Mouse (Mus musculus) neural tube, embryonic 14.5 days (tissue): ENCODE data around the gene Stpg2. TPM values are rescaled to one million over a fixed set of nuclear protein-coding genes. Genes with fewer than 3 reads are reported as not detected.
"Not testable (repeated sequence)": the region's sequence is repeated elsewhere in the genome, so short reads cannot be mapped to it uniquely, and the experiment has no call there.

ENCODE experiments used
- ATAC-seq: fragments of 200-750 bp; cut with Nextera tagmentation; 2 replicates; pipeline ENCODE4 v1.8.0; 2017; ENCODE audit warnings: low read depth, mild to moderate bottlenecking, moderate TSS enrichment, moderate library complexity
- H3K27ac ChIP-seq: fragments of 300-500 bp; sonication (generic); 2 replicates; pipeline ENCODE4 v1.5.1; 2014; ENCODE audit warnings: low read depth, mild to moderate bottlenecking, control low read depth, low read length, moderate library complexity, mixed read lengths
- H3K27me3 ChIP-seq: fragments of 300-500 bp; sonication (generic); 2 replicates; pipeline ENCODE4 v1.6.1; 2014; ENCODE audit warnings: low read length; ENCODE audit not compliant: control insufficient read depth, insufficient read depth
- H3K36me3 ChIP-seq: fragments of 300-500 bp; sonication (generic); 2 replicates; pipeline ENCODE4 v1.6.1; 2014; ENCODE audit warnings: low read length, mixed read lengths; ENCODE audit not compliant: control insufficient read depth, insufficient read depth
- H3K4me1 ChIP-seq: fragments of 300-500 bp; sonication (generic); 2 replicates; pipeline ENCODE4 v1.6.1; 2014; ENCODE audit warnings: low read length; ENCODE audit not compliant: control insufficient read depth, insufficient read depth
- H3K4me2 ChIP-seq: fragments of 300-500 bp; sonication (generic); 2 replicates; pipeline ENCODE4 v1.6.1; 2014; ENCODE audit warnings: mild to moderate bottlenecking, low read depth, low read length, control low read depth
- H3K4me3 ChIP-seq: fragments of 300-500 bp; sonication (generic); 2 replicates; pipeline ENCODE4 v1.5.1; 2014; ENCODE audit warnings: low read depth, low read length, control low read depth, mixed read lengths
- H3K9ac ChIP-seq: fragments of 300-500 bp; sonication (generic); replicated peaks from 2 replicates; pipeline ENCODE4 v1.6.1; 2014; ENCODE audit warnings: low read depth, mild to moderate bottlenecking, control low read depth, low read length, mixed read lengths
- H3K9me3 ChIP-seq: fragments of 300-500 bp; sonication (generic); 2 replicates; pipeline ENCODE4 v1.6.1; 2016; ENCODE audit warnings: low read length; ENCODE audit not compliant: control insufficient read depth
- WGBS: fragments of 180-500 bp; shearing (Covaris S2); extraction: QIAGEN DNeasy Blood & Tissue Kit; methylation state at CpG from one replicate; pipeline ENCODE4 v1.1.7; 2014; 5-methylcytosine and 5-hydroxymethylcytosine counted together
- polyA plus RNA-seq: library from polyadenylated mRNA; unstranded; fragments of >200 nt; fragmentation: Nextera tagmentation; extraction: Ambion mirVana; gene quantifications from 2 replicates; pipeline ENCODE4 v1.2.1, GENCODE M21; 2014

The Stpg2 gene
- polyA plus RNA-seq, 1 experiment from 2014 or later = not detected

DNA sequence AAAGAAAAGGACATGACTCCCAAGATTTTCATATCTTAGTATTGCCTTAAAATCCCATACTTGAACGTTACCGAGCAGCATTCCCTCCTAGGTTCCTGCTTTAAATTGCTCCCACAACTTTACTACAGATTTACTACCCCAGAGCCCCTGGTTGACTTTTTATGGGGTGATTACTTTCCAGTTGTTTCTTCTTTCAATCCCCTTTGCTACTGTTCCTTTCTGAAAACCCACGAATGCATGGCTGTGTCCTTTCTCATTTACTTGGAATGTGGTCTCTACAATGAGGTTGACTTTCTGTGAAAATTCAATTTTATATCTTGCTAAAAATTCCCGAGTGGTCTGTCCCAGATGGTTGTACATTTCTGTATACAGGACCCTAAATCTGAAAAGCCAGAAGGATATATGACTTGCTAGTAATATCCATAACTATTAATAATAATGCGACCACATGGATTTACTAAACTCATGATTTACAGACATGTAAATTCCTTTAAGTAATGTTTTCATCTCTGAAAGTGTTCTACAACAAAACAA, 458.3 kb downstream of the Stpg2 start:
- WGBS = 50% methylated on average over 5 of the region's 5 CpGs
- H3K27me3 ChIP-seq = no peaks in the 10 kb centered on the region
- H3K36me3 ChIP-seq = no peaks in the 10 kb centered on the region
- no peak overlapping the region for H3K4me2 ChIP-seq
- H3K4me3 ChIP-seq = no peak overlapping the region
- no peak for ATAC-seq
- no peak overlapping the region for H3K9ac ChIP-seq
- H3K27ac ChIP-seq = no peak overlapping the region
- H3K4me1 ChIP-seq = no peaks in the 10 kb centered on the region
- H3K9me3 ChIP-seq = no peaks in the 10 kb centered on the region

DNA sequence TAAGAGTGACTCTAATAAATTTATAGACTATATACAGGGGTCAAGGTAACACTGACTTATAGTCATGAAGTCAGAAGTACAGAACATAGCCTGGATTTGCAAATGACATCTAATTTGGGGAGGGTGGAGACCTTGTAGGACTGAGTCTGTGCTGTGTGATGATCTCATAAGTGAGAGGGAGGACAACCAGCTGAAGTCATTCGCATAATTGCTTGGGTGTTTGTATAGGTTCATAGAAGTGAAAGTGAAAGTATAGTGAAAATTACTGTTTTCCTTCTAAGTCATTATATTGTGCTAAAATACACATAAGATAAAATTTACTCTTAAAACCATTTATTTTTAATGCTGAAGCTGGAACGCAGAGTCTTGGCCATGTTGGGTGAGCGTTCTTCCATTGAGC, 459.6 kb downstream of the Stpg2 start:
- H3K4me1 ChIP-seq = no peaks in the 10 kb centered on the region
- no peak overlapping the region for H3K4me3 ChIP-seq
- H3K9me3 ChIP-seq = no peaks in the 10 kb centered on the region
- H3K27ac ChIP-seq = no peak overlapping the region
- WGBS = 97% methylated on average over 3 of the region's 3 CpGs
- H3K4me2 ChIP-seq = no peak overlapping the region
- H3K9ac ChIP-seq = no peak overlapping the region
- no peaks in the 10 kb centered on the region for H3K27me3 ChIP-seq
- H3K36me3 ChIP-seq = no peaks in the 10 kb centered on the region
- ATAC-seq = no peak

DNA sequence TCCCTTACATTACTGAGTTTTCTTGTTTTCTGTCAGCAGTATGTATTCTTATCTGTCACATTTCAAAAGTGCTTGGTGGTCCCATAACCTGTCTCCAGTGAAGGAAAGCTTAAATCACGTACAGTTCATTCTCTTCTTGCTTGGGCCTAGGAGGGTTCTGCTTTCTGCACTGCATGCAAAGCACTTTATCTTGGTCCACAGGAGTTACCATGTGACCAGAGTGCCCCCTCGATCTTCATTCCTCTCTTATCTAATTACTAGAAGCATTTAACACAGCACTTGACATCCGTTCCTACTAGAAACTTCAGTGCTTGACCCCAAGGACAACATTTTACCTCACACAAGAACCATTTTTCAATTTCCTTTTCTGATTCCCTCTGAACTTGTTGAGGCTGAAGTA, 470.7 kb downstream of the Stpg2 start:
- no peaks in the 10 kb centered on the region for H3K4me1 ChIP-seq
- ATAC-seq = no peak
- H3K9ac ChIP-seq = no peak overlapping the region
- no peaks in the 10 kb centered on the region for H3K9me3 ChIP-seq
- 87% methylated on average over 3 of the region's 3 CpGs for WGBS
- no peak overlapping the region for H3K4me3 ChIP-seq
- H3K36me3 ChIP-seq = no peaks in the 10 kb centered on the region
- no peak overlapping the region for H3K4me2 ChIP-seq
- no peak overlapping the region for H3K27ac ChIP-seq
- no peaks in the 10 kb centered on the region for H3K27me3 ChIP-seq

DNA sequence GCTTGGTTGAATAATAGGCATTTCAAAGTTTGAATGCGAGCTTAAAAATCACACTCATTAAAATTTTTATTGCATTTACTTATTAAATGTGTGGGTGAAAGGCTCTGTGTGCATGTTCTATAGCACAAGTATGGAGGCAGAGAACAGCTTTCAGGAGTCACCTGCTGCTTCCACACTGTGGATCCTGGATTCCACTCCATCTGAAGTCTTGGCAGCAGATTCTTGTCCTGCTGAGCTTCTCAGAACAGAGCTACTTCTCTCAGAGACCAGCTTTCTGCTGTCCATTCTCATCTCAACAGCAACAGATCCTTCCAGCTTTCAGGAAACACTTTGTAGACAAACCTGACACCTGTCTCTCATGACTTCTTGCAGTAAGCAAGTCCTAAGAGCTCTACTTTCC, 471.2 kb downstream of the Stpg2 start:
- H3K4me1 ChIP-seq = no peaks in the 10 kb centered on the region
- H3K4me2 ChIP-seq = no peak overlapping the region
- ATAC-seq = no peak
- no peaks in the 10 kb centered on the region for H3K27me3 ChIP-seq
- no peak overlapping the region for H3K4me3 ChIP-seq
- WGBS = 88% methylated on average over 1 of the region's 1 CpGs
- no peaks in the 10 kb centered on the region for H3K36me3 ChIP-seq
- H3K9ac ChIP-seq = no peak overlapping the region
- no peak overlapping the region for H3K27ac ChIP-seq
- H3K9me3 ChIP-seq = no peaks in the 10 kb centered on the region

DNA sequence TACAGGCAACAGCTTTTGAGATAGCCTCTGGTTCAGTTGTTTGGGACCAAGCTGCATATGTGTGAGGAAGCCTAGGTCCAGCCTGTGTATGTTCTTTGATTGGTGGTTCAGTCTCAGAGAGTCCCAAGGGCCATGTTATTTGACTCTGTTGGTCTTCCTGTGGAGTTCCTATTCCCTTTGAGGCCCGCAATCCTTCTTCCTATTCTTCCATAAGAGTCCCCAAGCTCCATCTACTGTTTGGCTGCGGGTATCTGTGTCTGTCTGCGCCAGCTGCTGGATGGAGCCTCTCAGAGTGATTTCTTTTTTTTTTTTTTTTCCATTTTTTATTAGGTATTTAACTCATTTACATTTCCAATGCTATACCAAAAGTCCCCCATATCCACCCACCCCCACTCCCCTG, 498.7 kb downstream of the Stpg2 start:
- H3K4me2 ChIP-seq, H3K27ac ChIP-seq, H3K9me3 ChIP-seq, H3K36me3 ChIP-seq, ATAC-seq, H3K4me3 ChIP-seq, H3K9ac ChIP-seq, H3K27me3 ChIP-seq, H3K4me1 ChIP-seq: not testable (repeated sequence)
- 96% methylated on average over 3 of the region's 3 CpGs for WGBS

DNA sequence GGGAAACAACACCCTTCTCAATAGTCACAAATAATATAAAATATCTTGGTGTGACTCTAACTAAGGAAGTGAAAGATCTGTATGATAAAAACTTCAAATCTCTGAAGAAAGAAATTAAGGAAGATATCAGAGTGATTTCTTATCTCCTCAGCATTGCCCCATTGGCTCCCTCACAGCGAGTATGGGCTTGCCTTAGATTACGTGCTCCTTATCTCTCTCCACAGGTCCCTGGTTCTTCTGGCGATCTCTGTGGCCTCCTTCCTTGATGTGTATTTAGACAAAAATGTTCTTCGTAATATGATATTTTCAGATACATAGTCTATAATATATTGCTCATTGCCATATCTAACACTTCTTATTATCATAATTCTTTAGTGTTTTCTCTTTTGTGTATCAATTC, 501.9 kb downstream of the Stpg2 start:
- H3K36me3 ChIP-seq, H3K9ac ChIP-seq, H3K27me3 ChIP-seq, ATAC-seq, H3K4me2 ChIP-seq, H3K4me1 ChIP-seq, H3K9me3 ChIP-seq, H3K4me3 ChIP-seq, H3K27ac ChIP-seq: not testable (repeated sequence)
- 98% methylated on average over 4 of the region's 4 CpGs for WGBS

DNA sequence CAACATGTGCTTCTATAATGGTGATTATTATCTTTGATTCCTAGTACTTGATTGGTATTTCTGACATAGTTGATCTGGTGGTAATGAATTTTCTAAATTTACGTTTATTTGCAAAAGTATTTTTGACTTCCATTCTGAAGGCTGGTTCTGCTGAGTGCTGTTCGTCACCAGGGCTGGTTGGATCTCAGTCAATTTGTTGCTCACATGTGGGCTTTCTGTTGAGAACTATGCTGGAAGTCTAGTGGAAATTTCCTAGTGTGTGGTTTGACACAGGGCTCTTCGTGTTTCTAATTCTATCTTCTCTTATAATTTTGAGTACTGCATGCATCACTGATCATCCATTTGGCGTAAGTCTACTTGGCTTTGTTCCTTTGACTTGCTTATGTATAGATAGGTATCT, 504.3 kb downstream of the Stpg2 start:
- Histone ChIP-seq H3K36me3 (no peaks in the 10 kb centered on the region), H3K27me3 (no peaks in the 10 kb centered on the region), H3K4me1 (no peaks in the 10 kb centered on the region), H3K27ac (no peak overlapping the region), H3K4me3 (no peak overlapping the region), H3K4me2 (no peak overlapping the region), H3K9me3 (no peaks in the 10 kb centered on the region), H3K9ac (no peak overlapping the region)
- ATAC-seq = no peak
- 87% methylated on average over 4 of the region's 4 CpGs for WGBS

DNA sequence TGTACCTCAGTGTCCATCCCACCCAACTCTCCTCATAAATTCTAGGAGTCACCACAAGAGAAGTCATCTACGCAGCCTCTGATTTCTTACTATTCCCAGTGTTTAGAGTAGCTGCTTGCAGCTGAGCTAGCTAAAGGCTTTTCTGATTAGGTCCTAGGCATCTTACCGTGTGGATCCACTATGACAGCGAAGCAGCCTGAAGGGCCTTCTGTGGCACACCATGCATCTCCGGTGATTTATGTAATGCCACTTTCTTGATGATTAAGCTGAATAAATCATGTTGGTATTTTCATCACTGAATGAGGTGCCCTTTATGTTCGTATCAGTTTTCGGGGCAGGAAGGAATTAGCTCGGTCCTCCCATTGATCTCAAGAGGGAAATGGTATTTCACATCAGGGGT, 523.3 kb downstream of the Stpg2 start:
- no peaks in the 10 kb centered on the region for H3K36me3 ChIP-seq
- H3K9ac ChIP-seq = no peak overlapping the region
- 37% methylated on average over 7 of the region's 7 CpGs for WGBS
- H3K27me3 ChIP-seq = no peaks in the 10 kb centered on the region
- no peak for ATAC-seq
- no peaks in the 10 kb centered on the region for H3K4me1 ChIP-seq
- H3K4me2 ChIP-seq = no peak overlapping the region
- no peaks in the 10 kb centered on the region for H3K9me3 ChIP-seq
- H3K27ac ChIP-seq = no peak overlapping the region
- H3K4me3 ChIP-seq = no peak overlapping the region

DNA sequence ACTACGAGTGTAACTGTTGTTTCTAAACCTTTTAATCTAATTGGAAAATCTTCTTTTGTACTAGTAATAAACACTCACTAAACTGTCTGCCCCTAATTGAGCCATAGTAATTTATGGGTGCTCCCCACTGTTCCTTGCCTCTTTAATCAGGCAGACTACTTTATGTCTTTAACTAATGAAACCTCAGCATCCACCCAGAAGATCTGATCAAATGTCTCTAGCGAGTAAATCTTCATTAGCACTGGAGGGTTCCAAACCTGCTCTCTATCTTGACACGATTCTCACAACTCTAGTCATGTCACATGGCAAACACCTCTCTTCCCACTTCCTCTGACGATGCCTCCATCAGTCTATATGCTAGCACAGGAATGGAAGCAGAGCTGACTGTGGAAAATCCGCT, 523.8 kb downstream of the Stpg2 start:
- no peak overlapping the region for H3K4me3 ChIP-seq
- ATAC-seq = peak; percentile 79
- WGBS = 33% methylated on average over 5 of the region's 5 CpGs
- H3K27me3 ChIP-seq = no peaks in the 10 kb centered on the region
- H3K27ac ChIP-seq = no peak overlapping the region
- no peaks in the 10 kb centered on the region for H3K36me3 ChIP-seq
- no peak overlapping the region for H3K4me2 ChIP-seq
- no peaks in the 10 kb centered on the region for H3K9me3 ChIP-seq
- H3K9ac ChIP-seq = no peak overlapping the region
- no peaks in the 10 kb centered on the region for H3K4me1 ChIP-seq

DNA sequence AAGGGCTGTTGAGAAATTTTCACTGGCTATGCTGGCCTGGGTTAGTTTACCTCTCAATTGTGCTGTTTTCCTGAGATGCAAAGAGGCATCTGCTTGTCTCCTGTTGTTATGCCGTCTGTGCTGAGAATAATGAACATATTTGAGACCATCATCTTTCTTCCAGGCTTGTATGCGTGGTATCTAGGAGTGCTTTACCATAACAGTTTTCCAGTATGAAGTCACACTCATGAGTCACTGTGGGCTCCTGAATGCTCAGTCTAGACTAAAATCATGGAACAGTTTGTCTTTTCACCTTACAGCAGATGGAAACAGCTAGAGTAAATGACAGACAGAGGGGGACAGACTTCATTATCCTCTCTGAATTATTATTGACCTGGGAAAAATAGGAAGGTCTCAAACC, 527.7 kb downstream of the Stpg2 start:
- no peak for ATAC-seq
- no peaks in the 10 kb centered on the region for H3K4me1 ChIP-seq
- H3K9me3 ChIP-seq = no peaks in the 10 kb centered on the region
- no peaks in the 10 kb centered on the region for H3K27me3 ChIP-seq
- H3K9ac ChIP-seq = no peak overlapping the region
- no peak overlapping the region for H3K4me2 ChIP-seq
- WGBS = 86% methylated on average over 2 of the region's 2 CpGs
- no peak overlapping the region for H3K27ac ChIP-seq
- no peak overlapping the region for H3K4me3 ChIP-seq
- no peaks in the 10 kb centered on the region for H3K36me3 ChIP-seq
